Mouse (Mus musculus) ES-E14 (cell line): Measurements from ENCODE around the gene Zfp90.

Experiments
- MAFK ChIP-seq: IDR thresholded peaks from 2 replicates; pipeline ENCODE4 v1.6.1; 2014; ENCODE audit warnings: mild to moderate bottlenecking, low read depth, low read length, inconsistent platforms; ENCODE audit not compliant: insufficient read depth
- ZC3H11A ChIP-seq: IDR thresholded peaks from 2 replicates; pipeline ENCODE4 v1.6.1; 2012; ENCODE audit warnings: low read depth, mild to moderate bottlenecking, inconsistent platforms, low read length, borderline replicate concordance

DNA sequence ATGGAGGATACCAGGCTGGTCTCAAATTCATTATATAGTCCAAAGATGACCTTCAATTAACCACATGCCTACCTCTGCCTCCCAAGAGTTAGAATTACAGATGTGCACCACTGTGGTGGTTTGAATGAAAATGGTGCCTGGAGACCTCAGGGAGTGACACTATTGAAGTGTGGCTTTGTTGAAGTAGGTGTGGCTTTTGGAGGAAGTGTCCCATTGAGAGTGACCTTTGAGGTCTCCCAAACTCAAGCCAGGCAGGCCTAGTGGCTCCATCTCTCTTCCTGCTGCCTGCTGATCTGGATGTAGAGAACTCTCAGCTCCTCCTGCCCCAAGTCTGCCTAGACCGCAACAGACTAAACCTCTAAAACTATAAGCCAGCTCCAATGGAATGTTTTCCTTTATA lies 27.6 kb downstream of the Zfp90 start:
- TF ChIP-seq ZC3H11A (no peak), MAFK (no peak)
